Mouse (Mus musculus) mature B cell (primary cell): ENCODE results near the gene Arl1.

Source experiments
- in situ Hi-C: fragments of 300-500 bp; cut with MboI; formaldehyde crosslinking; loops from 2 replicates; pipeline ENCODE4 v1.14.3; 2019

The Arl1 gene

DNA sequence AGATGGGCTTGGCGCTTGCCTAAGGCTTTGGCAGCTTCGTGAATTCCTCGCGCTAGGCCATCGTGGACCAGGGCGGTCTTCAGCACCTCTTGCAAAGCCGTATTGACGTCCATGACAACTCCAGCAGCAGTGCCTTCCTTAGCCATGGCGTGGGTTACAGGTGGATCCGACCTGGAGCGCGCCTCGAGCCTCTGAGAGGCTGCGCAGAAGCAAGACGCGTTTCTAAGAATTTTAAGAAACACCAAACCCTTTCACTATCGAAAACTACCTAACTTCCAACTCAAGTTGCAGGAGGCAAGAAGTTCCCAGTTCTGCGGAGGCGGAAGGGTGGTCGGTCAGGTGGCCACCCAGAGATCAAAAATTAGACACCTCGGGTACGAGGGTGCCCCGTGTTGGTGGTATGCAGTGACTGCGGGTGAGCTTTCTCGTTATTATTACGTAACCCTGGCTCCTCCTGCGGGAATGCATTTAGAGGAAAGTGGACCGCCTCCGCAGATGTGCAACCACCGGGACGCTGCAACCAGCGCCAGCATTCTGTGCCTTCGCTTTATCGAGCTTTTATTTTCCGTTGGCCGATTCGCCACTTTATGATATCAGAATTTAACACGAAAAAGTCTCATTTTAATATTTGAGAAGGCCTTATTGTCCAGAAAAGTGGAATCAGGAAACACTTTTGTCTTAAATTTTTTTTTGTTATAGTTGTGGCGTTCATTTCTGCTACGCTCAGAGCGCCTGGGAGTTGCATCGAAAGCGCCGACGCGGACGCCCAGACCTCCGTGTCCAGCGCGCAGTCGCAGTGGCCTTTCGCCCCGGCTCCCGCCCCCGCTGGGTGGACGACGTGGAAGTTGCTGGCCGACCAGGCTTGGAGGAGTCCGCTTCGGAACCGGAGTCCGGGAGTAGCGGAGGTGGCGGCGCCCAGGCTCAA lies at the start of gene Arl1:
TSS of gene Arl1 (plus strand) at position 288 of the 925 bp plus-strand sequence.
- in situ Hi-C loops, result loop anchor here (25.0 kb wide), 1 partner anchor 344 kb away; the partner anchor contains the start of genes Dram1 and Gnptab

- in situ Hi-C loops, result no loop called here
These were observed 47.6 kb upstream of the Arl1 start for GRCm38 (mm10) chr10:88682904-88683563.

DNA sequence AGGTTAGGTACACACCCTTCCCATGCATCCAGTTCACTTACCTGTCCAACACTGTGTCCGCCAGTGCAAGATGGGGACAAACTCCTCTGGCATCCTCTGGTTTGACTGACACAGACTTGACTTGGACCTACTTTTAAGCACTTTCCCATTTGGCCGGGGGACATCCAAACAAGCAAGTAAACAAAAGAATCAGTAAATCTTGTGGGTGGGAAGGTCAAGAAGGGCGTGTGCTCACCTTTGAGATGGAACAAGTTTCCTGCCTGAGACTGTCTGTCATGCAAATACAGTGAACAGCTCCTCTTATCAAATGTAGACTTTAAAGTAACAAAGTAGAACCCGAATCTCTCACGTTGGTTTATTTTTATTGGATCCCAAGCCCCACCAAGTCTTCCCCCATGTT lies 45.7 kb upstream of the Arl1 start, which contains the start of gene Spic:
TSS of gene Spic (minus strand) at position 91 of the 400 bp plus-strand sequence.
- in situ Hi-C loops, result no loop called here

- in situ Hi-C loops, result no loop called here
These were observed 29.7 kb upstream of the Arl1 start for GRCm38 (mm10) chr10:88700938-88701337.

DNA sequence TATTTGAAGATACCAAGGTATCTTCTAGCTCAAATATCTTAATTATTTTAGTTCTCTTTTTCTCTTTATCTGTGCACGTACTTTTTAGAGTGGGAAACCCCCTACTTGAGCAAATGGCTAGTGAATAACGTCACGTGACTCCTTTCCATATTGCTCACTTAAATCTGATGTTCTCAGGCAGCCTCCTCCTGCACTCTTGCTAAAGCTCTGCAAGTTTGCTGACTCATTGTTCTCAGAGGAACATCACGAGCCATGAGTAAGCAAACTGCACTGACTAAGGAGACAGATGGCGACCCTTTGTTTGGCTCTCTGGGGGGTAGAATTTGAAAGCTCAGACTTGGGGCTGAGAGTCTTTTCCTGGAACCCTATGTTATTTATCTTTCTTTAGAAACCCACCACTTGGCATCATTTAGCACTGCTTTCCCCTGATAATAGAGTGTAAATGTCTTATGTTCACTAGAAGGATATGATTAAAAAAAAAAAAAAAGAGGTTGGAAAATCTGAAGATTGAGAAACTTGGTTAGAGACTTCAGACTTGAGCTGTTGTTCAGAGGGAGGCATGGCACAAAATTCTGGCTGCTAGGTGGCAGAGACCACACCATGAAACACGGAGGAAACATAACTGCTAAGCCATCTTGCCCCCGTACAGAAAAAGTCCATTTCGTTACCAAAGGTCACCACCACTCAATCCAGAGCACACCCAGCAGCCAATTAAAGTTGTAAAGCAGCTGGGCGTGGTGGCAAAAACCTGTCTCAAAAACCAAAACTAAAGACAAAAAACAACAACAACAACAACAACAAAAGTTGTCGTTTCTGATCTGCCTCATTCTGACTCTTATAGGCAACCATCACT lies 21.8 kb upstream of the Arl1 start:
- in situ Hi-C loops, result no loop called here

DNA sequence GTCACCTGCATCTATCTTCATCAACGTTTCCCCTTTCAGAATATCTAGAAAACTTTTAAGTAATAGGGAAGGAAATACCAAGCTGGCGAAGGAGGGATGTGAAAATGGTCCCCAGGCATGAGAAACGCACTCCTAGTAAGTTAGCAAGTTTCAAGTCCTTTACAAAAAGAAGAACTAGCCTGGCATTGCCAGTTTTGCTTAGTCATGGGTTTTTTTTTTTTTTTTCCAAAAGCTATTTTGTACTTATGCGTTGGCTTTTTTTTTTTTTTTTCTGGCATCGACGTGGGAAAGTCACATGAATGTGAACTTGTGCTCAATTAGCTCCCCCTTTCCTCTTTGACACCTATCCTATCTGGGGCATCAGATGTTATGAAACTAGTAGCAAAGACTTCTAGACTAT lies 18.3 kb upstream of the Arl1 start:
- in situ Hi-C loops, result no loop called here

GRCm38 (mm10) chr10:88714744-88715143 lies 15.9 kb upstream of the Arl1 start:
- in situ Hi-C loops, result no loop called here

GRCm38 (mm10) chr10:88715621-88716020 lies 15.0 kb upstream of the Arl1 start:
- in situ Hi-C loops, result no loop called here

- in situ Hi-C loops, result no loop called here
These were observed 13.5 kb upstream of the Arl1 start for GRCm38 (mm10) chr10:88716986-88717755.

GRCm38 (mm10) chr10:88717756-88718025 lies 13.0 kb upstream of the Arl1 start:
- in situ Hi-C loops, result no loop called here

- in situ Hi-C loops, result no loop called here
These were observed 11.0 kb upstream of the Arl1 start for GRCm38 (mm10) chr10:88719618-88720017.

- in situ Hi-C loops, result loop anchor here (25.0 kb wide), 1 partner anchor 338 kb away; the partner anchor contains the start of genes Dram1 and Gnptab
These were observed 5.3 kb upstream of the Arl1 start for GRCm38 (mm10) chr10:88725343-88725742.

GRCm38 (mm10) chr10:88727128-88727527 lies 3.5 kb upstream of the Arl1 start:
- in situ Hi-C loops, result loop anchor here (25.0 kb wide), 1 partner anchor 340 kb away; the partner anchor contains the start of genes Dram1 and Gnptab

DNA sequence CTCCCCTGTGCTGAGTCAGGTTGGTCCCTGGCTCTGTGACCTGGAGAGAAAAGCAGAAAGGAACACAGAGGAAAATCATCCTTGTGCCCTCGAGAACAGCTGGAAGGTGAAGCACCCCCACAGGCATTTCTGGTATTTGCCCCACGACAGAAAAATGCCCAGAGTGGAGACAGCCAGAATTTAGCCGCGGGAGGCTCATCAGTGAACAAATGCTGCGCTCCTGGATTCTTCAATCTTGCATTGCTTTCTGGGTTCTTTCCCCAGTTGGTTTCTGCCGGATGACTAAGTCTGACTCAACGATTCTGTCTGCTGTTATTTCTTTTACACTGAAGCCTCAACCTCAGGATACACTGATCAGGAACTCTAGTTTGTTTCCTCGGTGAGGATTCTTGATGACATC lies 2.5 kb upstream of the Arl1 start:
- in situ Hi-C loops, result loop anchor here (25.0 kb wide), 1 partner anchor 341 kb away; the partner anchor contains the start of genes Dram1 and Gnptab

DNA sequence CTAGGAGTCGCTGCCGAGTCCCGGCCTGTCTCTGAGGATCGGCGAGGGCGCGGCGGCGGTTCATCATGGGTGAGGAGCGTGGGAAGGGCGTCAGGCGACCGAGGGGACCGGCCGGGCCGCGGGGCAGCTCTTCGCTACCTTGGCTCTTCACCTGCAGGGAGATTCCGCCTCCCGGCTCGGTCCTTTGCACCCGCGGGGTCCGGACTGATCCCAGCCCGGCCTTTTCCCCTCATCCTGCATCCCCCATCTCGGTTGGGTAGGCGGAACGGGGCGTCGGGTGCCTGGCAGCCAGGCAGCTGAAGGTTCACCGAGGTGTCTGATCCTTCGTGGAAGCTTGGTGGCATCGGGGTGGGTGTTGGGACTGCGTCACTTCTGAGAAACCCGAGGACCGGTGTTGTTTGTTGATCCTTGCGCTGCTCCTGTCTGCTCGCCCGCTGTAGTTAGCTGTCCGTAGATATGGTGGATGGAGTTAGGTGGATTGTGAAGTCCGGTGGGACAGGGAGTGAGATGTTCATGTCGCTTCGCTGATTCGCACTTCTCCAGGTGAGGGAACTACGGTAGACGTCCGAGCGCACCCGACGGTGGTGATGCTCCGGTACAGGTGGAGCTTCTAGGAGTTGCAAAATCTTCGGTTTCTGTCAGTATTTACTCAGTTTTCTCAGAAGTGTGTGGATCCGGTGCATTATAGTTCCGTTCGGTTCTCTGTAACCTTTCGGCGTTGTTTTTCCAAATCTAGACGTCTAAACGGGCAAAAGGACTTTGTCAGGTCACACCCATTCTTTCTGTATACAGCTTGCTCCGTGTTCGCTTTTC lies 1.0 kb downstream of the Arl1 start:
- in situ Hi-C loops, result loop anchor here (25.0 kb wide), 1 partner anchor 344 kb away; the partner anchor contains the start of genes Dram1 and Gnptab

DNA sequence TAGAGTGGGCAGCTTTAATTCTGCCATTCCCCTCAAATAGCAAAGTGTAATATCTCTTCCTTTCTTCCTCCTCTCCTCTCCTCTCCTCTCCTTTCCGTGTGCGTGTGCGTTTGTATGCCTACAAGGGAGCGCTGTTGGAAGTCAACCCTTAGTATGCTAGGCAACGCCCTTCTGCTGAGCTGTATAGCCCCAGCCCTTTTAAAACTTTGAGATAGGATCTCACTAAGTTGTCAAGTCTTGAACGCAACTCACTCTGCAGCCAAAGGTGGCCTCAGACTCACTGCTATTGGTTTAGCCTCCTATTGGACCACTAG lies 1.6 kb downstream of the Arl1 start:
- in situ Hi-C loops, result loop anchor here (25.0 kb wide), 1 partner anchor 345 kb away; the partner anchor contains the start of genes Dram1 and Gnptab

GRCm38 (mm10) chr10:88739074-88739473 lies 8.4 kb downstream of the Arl1 start:
- in situ Hi-C loops, result loop anchor here (25.0 kb wide), 1 partner anchor 352 kb away; the partner anchor contains the start of genes Dram1 and Gnptab

DNA sequence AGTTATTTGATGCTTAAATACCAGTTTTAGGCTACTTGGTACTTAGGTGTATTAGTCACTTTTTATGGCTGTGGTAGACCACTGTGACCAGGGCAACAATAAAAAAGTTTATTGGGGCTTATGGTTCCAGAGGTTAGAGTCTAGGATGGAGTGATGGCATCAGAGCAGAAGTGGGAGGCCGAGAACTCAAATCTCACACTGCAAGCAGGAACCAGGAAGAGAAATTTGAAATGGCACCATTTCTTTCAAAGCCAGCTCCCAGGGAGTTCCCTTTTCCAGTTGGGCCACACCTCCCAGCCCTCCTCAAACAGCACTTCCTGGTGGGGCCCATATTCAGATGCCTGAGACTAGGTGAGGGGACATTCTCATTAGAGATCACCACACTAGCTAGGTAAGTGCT lies 9.2 kb downstream of the Arl1 start:
- in situ Hi-C loops, result loop anchor here (25.0 kb wide), 1 partner anchor 353 kb away; the partner anchor contains the start of genes Dram1 and Gnptab

- in situ Hi-C loops, result loop anchor here (25.0 kb wide), 1 partner anchor 353 kb away; the partner anchor contains the start of genes Dram1 and Gnptab
These were observed 10.1 kb downstream of the Arl1 start for GRCm38 (mm10) chr10:88740781-88741180.

- in situ Hi-C loops, result loop anchor here (25.0 kb wide), 1 partner anchor 354 kb away; the partner anchor contains the start of genes Dram1 and Gnptab
These were observed 10.8 kb downstream of the Arl1 start for GRCm38 (mm10) chr10:88741426-88741825.
